Mouse (Mus musculus) thymus, adult 2 months (tissue): Measurements from ENCODE around the gene 1700013G24Rik. TPM values are rescaled to one million over a fixed set of nuclear protein-coding genes. Genes with fewer than 3 reads are reported as not detected.

Source experiments
- DNase-seq: peaks from one replicate; pipeline ENCODE4 v3.0.0; 2021
- H3K27ac ChIP-seq: fragments of 200-500 bp; 2 replicates; pipeline ENCODE4 v1.5.1; 2012; ENCODE audit warnings: low read length, control low read depth; ENCODE audit not compliant: control insufficient read depth, insufficient read depth
- H3K27me3 ChIP-seq: fragments of 200-500 bp; 2 replicates; pipeline ENCODE4 v1.6.1; 2012; ENCODE audit warnings: mild to moderate bottlenecking, low read length, moderate library complexity, mixed read lengths; ENCODE audit not compliant: control insufficient read depth, insufficient read depth
- H3K36me3 ChIP-seq: fragments of 200-500 bp; 2 replicates; pipeline ENCODE4 v1.6.1; 2012; ENCODE audit warnings: mild to moderate bottlenecking, low read length, moderate library complexity; ENCODE audit not compliant: control insufficient read depth, insufficient read depth
- H3K4me1 ChIP-seq: fragments of 200-500 bp; replicated peaks from 2 replicates; pipeline ENCODE4 v1.6.1; 2012; ENCODE audit warnings: low read length; ENCODE audit not compliant: control insufficient read depth, insufficient read depth
- H3K4me3 ChIP-seq: fragments of 200-500 bp; 2 replicates; pipeline ENCODE4 v1.5.1; 2012; ENCODE audit warnings: mild to moderate bottlenecking, low read length, control low read depth, moderate library complexity; ENCODE audit not compliant: control insufficient read depth, insufficient read depth
- CTCF ChIP-seq: fragments of 200-500 bp; IDR thresholded peaks from 2 replicates; pipeline ENCODE4 v1.5.1; 2012; ENCODE audit warnings: mild to moderate bottlenecking, control low read depth, low read length, moderate library complexity, borderline replicate concordance; ENCODE audit not compliant: control insufficient read depth, poor library complexity, insufficient read depth; ENCODE audit errors: extremely low read depth
- POLR2A ChIP-seq: fragments of 200-500 bp; IDR thresholded peaks from 2 replicates; pipeline ENCODE4 v1.6.1; 2012; ENCODE audit warnings: mild to moderate bottlenecking, low read length, control low read depth, moderate library complexity; ENCODE audit not compliant: control insufficient read depth, poor library complexity, insufficient read depth; ENCODE audit errors: extremely low read depth
- WGBS: fragments of 180-500 bp; shearing (Covaris S2); methylation state at CpG from one replicate; pipeline ENCODE4 v1.1.7; 2018; 5-methylcytosine and 5-hydroxymethylcytosine counted together
- polyA plus RNA-seq: library from polyadenylated mRNA; depleted of rRNA; stranded (reverse); fragments of >200 nt; gene quantifications from 2 replicates; pipeline ENCODE4 v1.2.3, GENCODE M21; 2012

The 1700013G24Rik gene
- polyA plus RNA-seq, 1 experiment = 0.22 TPM

DNA sequence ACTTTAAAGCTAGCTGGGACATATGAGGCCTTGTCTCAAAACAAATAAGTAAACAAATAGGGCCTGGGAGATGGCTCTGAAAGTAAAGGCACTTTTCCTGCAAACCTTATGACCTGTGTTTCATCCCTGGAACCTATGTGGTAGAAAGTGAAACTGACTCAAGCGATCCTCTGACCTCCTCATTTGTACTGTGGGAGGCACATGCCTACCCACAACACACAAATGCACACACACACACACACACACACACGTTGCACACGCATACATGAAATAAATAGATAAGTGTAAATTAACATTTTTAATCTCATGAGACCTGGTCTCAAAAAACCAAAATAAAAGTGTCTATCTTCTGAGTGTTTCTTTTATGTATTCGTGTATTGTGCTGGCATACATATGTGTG lies 7.2 kb upstream of the 1700013G24Rik start:
- WGBS = 80% methylated on average over 4 of the region's 4 CpGs

DNA sequence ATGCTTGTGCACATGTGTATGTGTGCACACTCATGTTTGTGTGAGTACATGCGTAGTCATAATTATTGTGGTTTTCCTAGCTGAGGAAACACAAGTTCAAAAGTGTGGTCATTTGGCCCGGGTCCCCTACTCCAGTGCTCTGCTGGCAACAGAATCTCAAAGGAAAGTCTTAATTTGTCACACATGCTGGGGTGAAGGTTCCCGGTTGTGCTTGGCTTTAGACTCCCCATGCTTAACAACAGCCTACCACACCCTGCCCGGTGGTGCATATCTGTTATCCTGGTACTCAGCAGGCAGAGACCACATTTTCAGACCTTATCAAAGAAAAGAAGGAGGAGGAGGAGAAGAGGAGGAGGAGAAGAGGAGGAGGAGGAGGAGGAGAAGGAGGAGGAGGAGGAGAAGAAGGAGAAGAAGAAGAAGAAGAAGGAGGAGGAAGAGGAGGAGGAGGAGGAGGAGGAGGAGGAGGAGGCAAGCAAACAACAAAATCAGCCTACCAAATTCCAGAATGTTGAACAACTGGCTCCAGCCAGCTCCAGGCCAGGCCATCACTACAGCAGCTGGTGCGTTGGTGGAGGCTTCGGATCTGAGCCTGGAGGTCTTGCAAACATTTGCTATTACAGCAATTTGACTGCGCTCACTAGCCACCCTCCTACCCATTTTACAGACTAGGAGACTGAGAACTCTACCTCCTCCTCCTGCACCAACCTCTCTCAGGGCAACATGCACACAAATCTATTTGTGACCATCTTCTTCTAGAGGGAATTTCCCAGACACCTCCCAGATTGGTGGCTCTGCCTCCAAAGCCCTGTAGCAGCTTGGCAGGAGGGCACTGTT lies 5.5 kb upstream of the 1700013G24Rik start:
- Histone ChIP-seq H3K36me3 (no peaks in the 10 kb centered on the region), H3K27ac (no peak overlapping the region), H3K4me3 (no peak overlapping the region), H3K27me3 (no peaks in the 10 kb centered on the region), H3K4me1 (no peaks in the 10 kb centered on the region)
- DNase-seq = no peak
- no peak for TF ChIP-seq CTCF
- TF ChIP-seq POLR2A = no peak
- 53% methylated on average over 7 of the region's 7 CpGs for WGBS

More for the DNA sequence above, 7.2 kb upstream of the 1700013G24Rik start:
- TF ChIP-seq CTCF (no peak), POLR2A (no peak)
- no peaks in the 10 kb centered on the region for H3K27me3 ChIP-seq
- no peak overlapping the region for H3K27ac ChIP-seq
- H3K36me3 ChIP-seq = no peaks in the 10 kb centered on the region
- H3K4me3 ChIP-seq = no peak overlapping the region
- DNase-seq = no peak
- H3K4me1 ChIP-seq = no peaks in the 10 kb centered on the region

GRCm38 (mm10) chr4:137448197-137448596 lies 4.9 kb upstream of the 1700013G24Rik start:
- Histone ChIP-seq H3K4me1 (no peaks in the 10 kb centered on the region), H3K27ac (no peak overlapping the region), H3K27me3 (no peaks in the 10 kb centered on the region), H3K36me3 (no peaks in the 10 kb centered on the region), H3K4me3 (no peak overlapping the region)
- WGBS = 59% methylated on average over 6 of the region's 6 CpGs
- TF ChIP-seq POLR2A = no peak
- TF ChIP-seq CTCF = no peak
- no peak for DNase-seq

DNA sequence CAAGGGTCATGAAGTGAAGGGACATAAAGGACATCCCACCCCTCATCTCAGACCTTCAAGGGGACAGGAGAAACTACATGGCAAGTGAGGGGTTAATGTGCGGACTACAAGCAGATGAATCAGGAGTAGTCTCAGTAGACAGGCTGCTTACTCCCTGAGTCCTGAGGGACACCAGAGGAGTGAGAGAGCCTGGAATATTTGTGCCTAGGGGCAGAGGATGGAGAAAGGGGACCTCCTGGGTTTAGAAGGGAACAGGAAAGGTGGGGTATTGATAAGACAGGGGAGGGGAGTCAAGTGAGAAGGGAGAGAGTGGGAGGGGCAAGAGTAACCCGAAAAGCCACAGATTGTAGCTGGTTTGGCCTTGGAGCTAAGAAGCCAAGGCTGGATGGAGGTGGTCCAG lies 4.4 kb upstream of the 1700013G24Rik start:
- H3K27me3 ChIP-seq = no peaks in the 10 kb centered on the region
- no peak for DNase-seq
- 70% methylated on average over 2 of the region's 2 CpGs for WGBS
- no peak overlapping the region for H3K4me3 ChIP-seq
- H3K36me3 ChIP-seq = no peaks in the 10 kb centered on the region
- H3K4me1 ChIP-seq = no peaks in the 10 kb centered on the region
- no peak overlapping the region for H3K27ac ChIP-seq
- no peak for TF ChIP-seq CTCF

- Histone ChIP-seq H3K4me1 (no peaks in the 10 kb centered on the region), H3K4me3 (no peak overlapping the region), H3K27me3 (no peaks in the 10 kb centered on the region), H3K27ac (no peak overlapping the region), H3K36me3 (no peaks in the 10 kb centered on the region)
- TF ChIP-seq CTCF (no peak), POLR2A (no peak)
- 87% methylated on average over 2 of the region's 2 CpGs for WGBS
- DNase-seq = no peak
Measured at GRCm38 (mm10) chr4:137449132-137449531, 4.0 kb upstream of the 1700013G24Rik start.

GRCm38 (mm10) chr4:137449715-137450114 lies 3.4 kb upstream of the 1700013G24Rik start:
- Histone ChIP-seq H3K4me1 (no peaks in the 10 kb centered on the region), H3K4me3 (no peak overlapping the region), H3K27ac (no peak overlapping the region), H3K36me3 (no peaks in the 10 kb centered on the region), H3K27me3 (no peaks in the 10 kb centered on the region)
- no peak for DNase-seq
- 92% methylated on average over 10 of the region's 10 CpGs for WGBS
- TF ChIP-seq CTCF = no peak
- TF ChIP-seq POLR2A = no peak
